16 mouse cellular contexts compared by ENCODE assay signal in the genomic region with DNA sequence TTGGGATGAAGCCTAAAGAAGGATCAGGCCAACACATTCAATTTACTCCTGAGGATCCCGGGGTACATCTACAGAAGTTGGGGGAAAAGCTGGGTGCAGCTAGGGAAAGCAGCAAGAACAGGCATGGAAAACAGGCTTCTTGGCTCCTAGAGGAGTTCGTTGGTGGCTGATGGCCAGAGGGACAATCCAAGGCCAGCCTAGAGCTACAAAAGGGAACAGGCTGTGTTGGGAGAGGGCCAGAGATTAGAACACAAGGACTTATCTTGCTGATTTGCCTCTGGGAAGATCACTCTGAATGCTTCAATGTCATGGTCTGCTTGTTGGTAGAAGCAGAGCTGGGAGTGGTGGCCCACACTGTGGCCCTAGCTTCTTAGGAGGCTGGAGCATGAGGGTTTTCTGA. TPM values are rescaled to one million over a fixed set of nuclear protein-coding genes. Genes with fewer than 3 reads are reported as not detected.
DNase-seq lines count a peak whose midpoint lies in the region; ATAC-seq lines count a peak whose summit lies in the region.
"Had no signal": no experiment of that assay in that cellular context is flagged by ENCODE, and none has a peak within 500 bp of the region (broad histone marks: within the 10 kb centered on the region; RNA-seq: fewer than 3 reads in every experiment).

No protein-coding gene starts in this region.

- no peak overlapping the region for H3K4me2 ChIP-seq in hindbrain, embryonic 11.5 days (replicated peaks; ENCODE audit: low read depth, low read length)
- H3K4me2 ChIP-seq: heart, embryonic 13.5 days; hindbrain, embryonic 15.5 days; midbrain, embryonic 12.5 days had no signal

- no peaks in the 10 kb centered on the region for H3K36me3 ChIP-seq in heart, embryonic 10.5 days
- H3K36me3 ChIP-seq in hindbrain, embryonic 11.5 days (ENCODE audit: control insufficient read depth, insufficient read depth, low read length): no peaks in the 10 kb centered on the region
- H3K36me3 ChIP-seq: heart, embryonic 13.5 days; hindbrain, embryonic 15.5 days; midbrain, embryonic 12.5 days had no signal

- no peak for ATAC-seq in hindbrain, embryonic 11.5 days (ENCODE audit: low FRiP score)

- DNase-seq in adrenal gland, adult (ENCODE audit: inconsistent age in 2 of 2, low spot score in 1 of 2): peak; percentile 85 to 91
- no peak for DNase-seq in adrenal gland, postnatal 4 days (ENCODE audit: low spot score in 2 of 2)
- DNase-seq in heart, adult 8-10 months (ENCODE audit: low spot score): peak; percentile 76
- no peak for DNase-seq in heart, embryonic 10.5 days (ENCODE audit: low spot score)
- peak; percentile 23 for DNase-seq in urinary bladder, postnatal 14 days (ENCODE audit: low spot score)
- no peak for DNase-seq in urinary bladder, postnatal 10 days (ENCODE audit: low spot score)
- no peak for DNase-seq in frontal cortex, postnatal 36 days (ENCODE audit: low spot score in 2 of 2)
- DNase-seq in hindbrain, embryonic 11.5 days (ENCODE audit: low spot score): no peak
- DNase-seq: cerebellum, adult 8-10 months; layer of hippocampus, adult 9-11 months; lung, postnatal 4 days had no signal

- no peaks in the 10 kb centered on the region for H3K4me1 ChIP-seq in heart, embryonic 10.5 days
- no peaks in the 10 kb centered on the region for H3K4me1 ChIP-seq in hindbrain, embryonic 11.5 days (replicated peaks; ENCODE audit: control insufficient read depth, insufficient read depth, low read length)
- H3K4me1 ChIP-seq: heart, embryonic 13.5 days; hindbrain, embryonic 15.5 days; midbrain, embryonic 12.5 days had no signal

- no peaks in the 10 kb centered on the region for H3K27me3 ChIP-seq in heart, embryonic 10.5 days (ENCODE audit: insufficient read depth, poor library complexity, severe bottlenecking)
- no peaks in the 10 kb centered on the region for H3K27me3 ChIP-seq in hindbrain, embryonic 11.5 days (ENCODE audit: control insufficient read depth, insufficient read depth, low read length)
- H3K27me3 ChIP-seq: heart, embryonic 13.5 days; hindbrain, embryonic 15.5 days; midbrain, embryonic 12.5 days had no signal

- H3K9ac ChIP-seq in hindbrain, embryonic 11.5 days (ENCODE audit: low read depth, low read length): no peak overlapping the region
- H3K9ac ChIP-seq: heart, embryonic 13.5 days; hindbrain, embryonic 15.5 days; liver, embryonic 14.5 days; midbrain, embryonic 12.5 days had no signal

- 76% methylated on average over 2 of the region's 2 CpGs for WGBS in heart, embryonic 10.5 days
- 93% methylated on average over 2 of the region's 2 CpGs for WGBS in hindbrain, embryonic 11.5 days

- no peaks in the 10 kb centered on the region for H3K9me3 ChIP-seq in heart, embryonic 10.5 days
- no peaks in the 10 kb centered on the region for H3K9me3 ChIP-seq in hindbrain, embryonic 11.5 days (ENCODE audit: control insufficient read depth, low read length)
- H3K9me3 ChIP-seq: heart, embryonic 13.5 days; hindbrain, embryonic 15.5 days; midbrain, embryonic 12.5 days had no signal

- H3K27ac ChIP-seq in heart, embryonic 10.5 days: no peak overlapping the region
- no peak overlapping the region for H3K27ac ChIP-seq in hindbrain, embryonic 11.5 days (ENCODE audit: low read depth, low read length)
- H3K27ac ChIP-seq: heart, embryonic 13.5 days; hindbrain, embryonic 15.5 days; liver, embryonic 14.5 days; midbrain, embryonic 12.5 days had no signal

- no peak overlapping the region for H3K4me3 ChIP-seq in heart, embryonic 10.5 days
- no peak overlapping the region for H3K4me3 ChIP-seq in hindbrain, embryonic 11.5 days (ENCODE audit: low read depth, low read length)
- H3K4me3 ChIP-seq: heart, embryonic 13.5 days; hindbrain, embryonic 15.5 days; midbrain, embryonic 12.5 days; myocyte had no signal

RNA-seq across cellular contexts. Expression of a gene that starts 13.3 kb away (rescaled TPM):
- 100 to 1,000 TPM; 118 to 124 TPM for total RNA-seq in adrenal gland, postnatal 4 days (2021)
- 100 to 1,000 TPM; 319 to 422 (median 395) TPM for total RNA-seq in heart, adult 8-10 months (2022)
- 69.1 and 88.4 TPM in 2 replicates for polyA plus RNA-seq in heart, embryonic 10.5 days (2016; fragmentation: Nextera tagmentation; extraction: Ambion mirVana)
- polyA plus RNA-seq in hindbrain, embryonic 11.5 days (2014; fragmentation: Nextera tagmentation; extraction: Ambion mirVana): 78.9 and 98.7 TPM in 2 replicates

RNA-seq across cellular contexts. Expression of a gene that starts 42.6 kb away (rescaled TPM):
- total RNA-seq in adrenal gland, postnatal 4 days (2021): 10 to 100 TPM; 25.5 to 28.3 TPM
- 1 to 10 TPM; 4.8 to 5.6 (median 5.2) TPM for total RNA-seq in heart, adult 8-10 months (2022)
- 24.5 and 37.8 TPM in 2 replicates for polyA plus RNA-seq in heart, embryonic 10.5 days (2016; fragmentation: Nextera tagmentation; extraction: Ambion mirVana)
- 24.6 and 33.5 TPM in 2 replicates for polyA plus RNA-seq in hindbrain, embryonic 11.5 days (2014; fragmentation: Nextera tagmentation; extraction: Ambion mirVana)

Comparison
In these comparisons a context has a peak if more than half of its experiments do, and no peak if none do; other contexts are left out.
1. DNase-seq: peak in adrenal gland, adult (2 of 2), heart, adult 8-10 months (single experiment) and urinary bladder, postnatal 14 days (single experiment); none in adrenal gland, postnatal 4 days (0 of 2), heart, embryonic 10.5 days (single experiment), urinary bladder, postnatal 10 days (single experiment), frontal cortex, postnatal 36 days (0 of 2) and hindbrain, embryonic 11.5 days (single experiment).